8 mouse cellular contexts compared by ENCODE assay signal in genomic region chr2:30474776-30475175, GRCm38 (mm10). TPM values are rescaled to one million over a fixed set of nuclear protein-coding genes. Genes with fewer than 3 reads are reported as not detected.
A peak's percentile ranks its signal among the peaks of the same experiment; 100 is the strongest.
DNase-seq lines count a peak whose midpoint lies in the region; ATAC-seq lines count a peak whose summit lies in the region.

No protein-coding gene starts in this region.

- no peak for DNase-seq in heart, adult 18-20 months
- no peak for DNase-seq in embryonic facial prominence, embryonic 11.5 days (ENCODE audit: low spot score)
- DNase-seq in intestine, embryonic 14.5 days (ENCODE audit: low spot score) = no peak
- DNase-seq in MN1 (ENCODE audit: low spot score) = no peak
- DNase-seq in adrenal gland, postnatal 25 days = no peak
- no peak for DNase-seq in layer of hippocampus, postnatal 14 days (ENCODE audit: low spot score in 2 of 2)

- no peak overlapping the region for H3K9ac ChIP-seq in heart, embryonic 15.5 days
- H3K9ac ChIP-seq in embryonic facial prominence, embryonic 11.5 days (replicated peaks; ENCODE audit: low read length) = no peak overlapping the region
- H3K9ac ChIP-seq in intestine, embryonic 14.5 days (ENCODE audit: low read length) = peak overlapping the region; percentile 41
- H3K9ac ChIP-seq in midbrain, embryonic 16.5 days (ENCODE audit: low read depth, low read length) = no peak overlapping the region

- ATAC-seq in heart, embryonic 15.5 days (replicated peaks; ENCODE audit: insufficient number of reproducible peaks, insufficient read depth, low FRiP score, low read depth) = no peak
- no peak for ATAC-seq in embryonic facial prominence, embryonic 11.5 days (replicated peaks; ENCODE audit: insufficient number of reproducible peaks, low FRiP score, low TSS enrichment, low read depth)
- no peak for ATAC-seq in intestine, embryonic 14.5 days (replicated peaks; ENCODE audit: low FRiP score, low TSS enrichment, low read depth)
- ATAC-seq in midbrain, embryonic 16.5 days = no peak

- peak overlapping the region; percentile 88 for H3K4me3 ChIP-seq in heart, embryonic 15.5 days
- peak overlapping the region; percentile 99 for H3K4me3 ChIP-seq in embryonic facial prominence, embryonic 11.5 days (ENCODE audit: low read depth, low read length)
- H3K4me3 ChIP-seq in intestine, embryonic 14.5 days (ENCODE audit: low read depth, low read length) = peak overlapping the region; percentile 89
- peak overlapping the region; percentile 82; the same call in 1 of the 2 replicates for H3K4me3 ChIP-seq in midbrain, embryonic 16.5 days (ENCODE audit: low read depth, low read length)

- no peaks in the 10 kb centered on the region for H3K36me3 ChIP-seq in heart, embryonic 15.5 days
- no peaks in the 10 kb centered on the region for H3K36me3 ChIP-seq in embryonic facial prominence, embryonic 11.5 days (replicated peaks; ENCODE audit: control insufficient read depth, insufficient read depth, low read depth, low read length)
- H3K36me3 ChIP-seq in intestine, embryonic 14.5 days (ENCODE audit: control insufficient read depth, insufficient read depth, low read length) = no peaks in the 10 kb centered on the region
- no peaks in the 10 kb centered on the region for H3K36me3 ChIP-seq in midbrain, embryonic 16.5 days (ENCODE audit: control insufficient read depth, insufficient read depth, low read length)

- peak overlapping the region; percentile 93 for H3K4me2 ChIP-seq in heart, embryonic 15.5 days
- H3K4me2 ChIP-seq in embryonic facial prominence, embryonic 11.5 days (ENCODE audit: low read depth, low read length) = peak overlapping the region; percentile 84
- peak overlapping the region; percentile 99 for H3K4me2 ChIP-seq in intestine, embryonic 14.5 days (ENCODE audit: low read length)
- H3K4me2 ChIP-seq in midbrain, embryonic 16.5 days (ENCODE audit: low read length) = peak overlapping the region; percentile 100

- no peaks in the 10 kb centered on the region for H3K9me3 ChIP-seq in heart, embryonic 15.5 days (replicated peaks)
- no peaks in the 10 kb centered on the region for H3K9me3 ChIP-seq in embryonic facial prominence, embryonic 11.5 days (replicated peaks; ENCODE audit: control insufficient read depth, low read length)
- H3K9me3 ChIP-seq in intestine, embryonic 14.5 days (ENCODE audit: control insufficient read depth, low read length) = no peaks in the 10 kb centered on the region
- no peaks in the 10 kb centered on the region for H3K9me3 ChIP-seq in midbrain, embryonic 16.5 days (replicated peaks; ENCODE audit: control insufficient read depth, low read length, poor library complexity, severe bottlenecking)

- H3K27me3 ChIP-seq in heart, embryonic 15.5 days = peaks cover 10% of the 10 kb centered on the region; the same call in 1 of the 2 replicates
- no peaks in the 10 kb centered on the region for H3K27me3 ChIP-seq in embryonic facial prominence, embryonic 11.5 days (ENCODE audit: control insufficient read depth, insufficient read depth, low read length)
- H3K27me3 ChIP-seq in intestine, embryonic 14.5 days (replicated peaks; ENCODE audit: control insufficient read depth, insufficient read depth, low read length) = no peaks in the 10 kb centered on the region
- H3K27me3 ChIP-seq in midbrain, embryonic 16.5 days (ENCODE audit: control insufficient read depth, insufficient read depth, low read depth, low read length) = no peaks in the 10 kb centered on the region

- WGBS in heart, embryonic 15.5 days = 32% methylated on average over 4 of the region's 4 CpGs
- 19% methylated on average over 4 of the region's 4 CpGs for WGBS in embryonic facial prominence, embryonic 11.5 days
- 41% methylated on average over 4 of the region's 4 CpGs for WGBS in intestine, embryonic 14.5 days
- 27% methylated on average over 4 of the region's 4 CpGs for WGBS in midbrain, embryonic 16.5 days

- peaks cover 24% of the 10 kb centered on the region for H3K4me1 ChIP-seq in heart, embryonic 15.5 days (replicated peaks)
- H3K4me1 ChIP-seq in embryonic facial prominence, embryonic 11.5 days (ENCODE audit: control insufficient read depth, insufficient read depth, low read length) = no peaks in the 10 kb centered on the region; the same call in 1 of the 2 replicates
- peaks cover 16% of the 10 kb centered on the region for H3K4me1 ChIP-seq in intestine, embryonic 14.5 days (replicated peaks; ENCODE audit: control insufficient read depth, insufficient read depth, low read length)
- peaks cover 18% of the 10 kb centered on the region for H3K4me1 ChIP-seq in midbrain, embryonic 16.5 days (ENCODE audit: control insufficient read depth, insufficient read depth, low read length)

- H3K27ac ChIP-seq in heart, embryonic 15.5 days = no peak overlapping the region
- no peak overlapping the region for H3K27ac ChIP-seq in embryonic facial prominence, embryonic 11.5 days (replicated peaks; ENCODE audit: low read depth, low read length)
- no peak overlapping the region; the same call in 1 of the 2 replicates for H3K27ac ChIP-seq in intestine, embryonic 14.5 days (ENCODE audit: low read depth)
- H3K27ac ChIP-seq in midbrain, embryonic 16.5 days (ENCODE audit: low read length) = no peak overlapping the region

RNA-seq across cellular contexts. Expression of gene Ier5l, which starts 0.8 kb away (rescaled TPM):
- polyA plus RNA-seq in heart, embryonic 15.5 days (2015; fragmentation: Nextera tagmentation; extraction: Ambion mirVana) = 1.7 and 2.0 TPM in 2 replicates
- 1 to 10 TPM; 2.6 to 3.2 TPM for total RNA-seq in heart, adult 18-20 months (2021)
- polyA plus RNA-seq in embryonic facial prominence, embryonic 11.5 days (2014; fragmentation: Nextera tagmentation; extraction: Ambion mirVana) = 6.6 and 12.6 TPM in 2 replicates
- polyA plus RNA-seq in intestine, embryonic 14.5 days (2014; fragmentation: Nextera tagmentation; extraction: Ambion mirVana) = 2.1 TPM in 2 replicates
- 2.0 TPM in 2 replicates for polyA plus RNA-seq in midbrain, embryonic 16.5 days (2015; fragmentation: Nextera tagmentation; extraction: Ambion mirVana)
- total RNA-seq in adrenal gland, postnatal 25 days (2021) = 5.9 and 6.3 TPM in 2 replicates
- total RNA-seq in layer of hippocampus, postnatal 14 days (2021) = 1 to 10 TPM; 8.5 to 9.4 TPM

RNA-seq across cellular contexts. Expression of gene Ptpa, which starts 58.9 kb away (rescaled TPM):
- 102 and 119 TPM in 2 replicates for polyA plus RNA-seq in heart, embryonic 15.5 days (2015; fragmentation: Nextera tagmentation; extraction: Ambion mirVana)
- 10 to 100 TPM; 81.6 to 96.7 TPM for total RNA-seq in heart, adult 18-20 months (2021)
- polyA plus RNA-seq in embryonic facial prominence, embryonic 11.5 days (2014; fragmentation: Nextera tagmentation; extraction: Ambion mirVana) = 53.7 and 62.4 TPM in 2 replicates
- polyA plus RNA-seq in intestine, embryonic 14.5 days (2014; fragmentation: Nextera tagmentation; extraction: Ambion mirVana) = 76.6 and 78.2 TPM in 2 replicates
- 146 and 156 TPM in 2 replicates for polyA plus RNA-seq in midbrain, embryonic 16.5 days (2015; fragmentation: Nextera tagmentation; extraction: Ambion mirVana)
- total RNA-seq in adrenal gland, postnatal 25 days (2021) = 130 and 145 TPM in 2 replicates
- total RNA-seq in layer of hippocampus, postnatal 14 days (2021) = 100 to 1,000 TPM; 147 to 150 TPM

RNA-seq across cellular contexts. Expression of gene Crat, which starts 59.2 kb away (rescaled TPM):
- polyA plus RNA-seq in heart, embryonic 15.5 days (2015; fragmentation: Nextera tagmentation; extraction: Ambion mirVana) = 108 and 109 TPM in 2 replicates
- total RNA-seq in heart, adult 18-20 months (2021) = 100 to 1,000 TPM; 507 to 509 TPM
- polyA plus RNA-seq in embryonic facial prominence, embryonic 11.5 days (2014; fragmentation: Nextera tagmentation; extraction: Ambion mirVana) = 24.0 and 29.6 TPM in 2 replicates
- 22.6 and 25.3 TPM in 2 replicates for polyA plus RNA-seq in intestine, embryonic 14.5 days (2014; fragmentation: Nextera tagmentation; extraction: Ambion mirVana)
- polyA plus RNA-seq in midbrain, embryonic 16.5 days (2015; fragmentation: Nextera tagmentation; extraction: Ambion mirVana) = 23.6 and 26.0 TPM in 2 replicates
- 130 and 142 TPM in 2 replicates for total RNA-seq in adrenal gland, postnatal 25 days (2021)
- total RNA-seq in layer of hippocampus, postnatal 14 days (2021) = 10 to 100 TPM; 41.0 to 41.1 TPM
